Mouse (Mus musculus) CH12.LX (cell line): ENCODE results near the gene Elovl3.

ENCODE experiments used
- CHD2 ChIP-seq: IDR thresholded peaks from 2 replicates; pipeline ENCODE4 v1.6.1; 2011; ENCODE audit warnings: low read length, improper control_type of control experiment
- CTCF ChIP-seq, 2 experiments: IDR thresholded peaks in 1 of 2; conservative IDR thresholded peaks in 1 of 2; 2 replicates each; pipeline ENCODE4 v1.5.1; 2011 to 2012; ENCODE audit warnings: low read depth in 2 of 2, low read length in 2 of 2, improper control_type of control experiment in 1 of 2, inconsistent platforms in 1 of 2, mild to moderate bottlenecking in 1 of 2, moderate library complexity in 1 of 2
- ETS1 ChIP-seq: conservative IDR thresholded peaks from 2 replicates; pipeline ENCODE4 v1.6.1; 2012; ENCODE audit warnings: low read depth, mild to moderate bottlenecking, inconsistent platforms, low read length, improper control_type of control experiment, moderate library complexity
- GABPA ChIP-seq: IDR thresholded peaks from 2 replicates; pipeline ENCODE4 v1.6.1; 2012; ENCODE audit warnings: low read depth, low read length, improper control_type of control experiment, inconsistent platforms; ENCODE audit not compliant: insufficient replicate concordance
- MAFK ChIP-seq: IDR thresholded peaks from 2 replicates; pipeline ENCODE4 v1.6.1; 2011; ENCODE audit warnings: low read length, improper control_type of control experiment; ENCODE audit not compliant: insufficient replicate concordance
- NRF1 ChIP-seq: IDR thresholded peaks from 2 replicates; pipeline ENCODE4 v1.6.1; 2014; ENCODE audit warnings: low read depth, mild to moderate bottlenecking, inconsistent platforms, low read length, improper control_type of control experiment, moderate library complexity
- POLR2A ChIP-seq: IDR thresholded peaks from 2 replicates; pipeline ENCODE4 v1.6.1; 2011; ENCODE audit warnings: low read depth, mild to moderate bottlenecking, improper control_type of control experiment, low read length
- POLR2AphosphoS2 ChIP-seq: IDR thresholded peaks from 2 replicates; pipeline ENCODE4 v1.6.1; 2011; ENCODE audit warnings: low read depth, low read length, improper control_type of control experiment
- SMC3 ChIP-seq: IDR thresholded peaks from 2 replicates; pipeline ENCODE4 v1.6.1; 2011; ENCODE audit warnings: low read depth, low read length, improper control_type of control experiment
- USF1 ChIP-seq: IDR thresholded peaks from 2 replicates; pipeline ENCODE4 v1.6.1; 2014; ENCODE audit warnings: low read depth, mild to moderate bottlenecking, inconsistent platforms, low read length, improper control_type of control experiment
- ZC3H11A ChIP-seq: IDR thresholded peaks from 2 replicates; pipeline ENCODE4 v1.6.1; 2012; ENCODE audit warnings: low read depth, mild to moderate bottlenecking, inconsistent platforms, low read length, improper control_type of control experiment
- ZNF384 ChIP-seq: IDR thresholded peaks from 2 replicates; pipeline ENCODE4 v1.6.1; 2012; ENCODE audit warnings: low read depth, low read length, improper control_type of control experiment, inconsistent platforms

DNA sequence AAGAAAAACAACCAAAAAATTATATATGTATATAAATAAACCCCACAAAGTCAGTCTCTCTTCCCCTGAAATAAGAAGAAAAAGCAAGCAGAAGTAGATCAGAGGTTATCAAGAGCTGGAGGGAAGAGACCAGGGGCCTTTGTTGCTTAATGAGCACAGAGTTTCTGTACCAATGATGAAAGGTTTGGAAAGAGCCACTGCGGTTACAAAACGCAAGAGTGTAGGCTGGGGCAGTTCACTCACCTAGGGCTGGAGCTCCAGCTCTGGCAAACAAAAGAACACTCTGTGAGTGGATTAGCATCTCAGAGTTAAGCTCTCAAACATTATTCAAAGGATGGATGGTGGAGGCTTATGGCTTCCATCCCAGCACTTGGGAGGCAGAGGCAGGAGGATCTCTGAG lies 21.5 kb upstream of the Elovl3 start:
- no peak for TF ChIP-seq USF1
- TF ChIP-seq SMC3, result no peak
- no peak for TF ChIP-seq POLR2A
- no peak for TF ChIP-seq ZC3H11A
- TF ChIP-seq ZNF384, result no peak
- no peak for TF ChIP-seq ETS1
- no peak for TF ChIP-seq NRF1
- no peak for TF ChIP-seq CTCF (conservative IDR thresholded peaks at IDR 0.05 in 1 of 2, IDR thresholded peaks at IDR 0.05 in 1 of 2; ENCODE audit: low read depth in 2 of 2, low read length in 2 of 2)
- no peak for TF ChIP-seq CHD2
- TF ChIP-seq POLR2AphosphoS2, result no peak
- no peak for TF ChIP-seq GABPA
- TF ChIP-seq MAFK, result no peak
